Mouse (Mus musculus): ENCODE measurements around the gene Isg20. TPM values are rescaled to one million over a fixed set of nuclear protein-coding genes. Genes with fewer than 3 reads are reported as not detected.

Gene Isg20
- polyA plus RNA-seq (2012; ENCODE audit: low replicate concordance), result 80.9 and 104 TPM in 2 replicates

DNA sequence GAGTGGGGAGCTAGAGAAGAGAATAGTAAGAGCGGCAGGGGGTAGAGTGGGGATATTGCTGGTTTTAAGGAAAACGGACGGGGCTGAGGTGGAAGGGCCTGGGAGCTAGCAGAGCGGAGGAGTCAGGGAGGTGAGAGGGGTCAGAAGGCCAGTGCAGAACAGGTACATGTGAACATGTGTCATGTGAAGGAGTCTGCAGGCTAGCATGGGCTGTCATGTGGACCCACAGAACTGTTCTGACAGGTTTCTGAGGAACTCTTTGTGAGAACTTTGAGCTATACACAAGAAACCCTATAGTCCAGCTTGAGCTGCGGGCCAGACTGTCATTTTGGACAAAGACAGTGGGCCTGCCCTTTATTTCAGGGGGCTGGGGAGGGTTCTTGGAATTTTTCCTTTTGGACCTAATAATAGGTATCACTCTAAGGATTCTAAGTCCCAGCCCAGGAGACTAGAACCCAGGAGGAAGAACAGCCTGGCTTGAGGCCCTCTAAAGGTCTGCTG is at the start of gene Isg20:
Gene Isg20 (plus strand): TSS at position 451 of the 501 bp plus-strand sequence.

DNA sequence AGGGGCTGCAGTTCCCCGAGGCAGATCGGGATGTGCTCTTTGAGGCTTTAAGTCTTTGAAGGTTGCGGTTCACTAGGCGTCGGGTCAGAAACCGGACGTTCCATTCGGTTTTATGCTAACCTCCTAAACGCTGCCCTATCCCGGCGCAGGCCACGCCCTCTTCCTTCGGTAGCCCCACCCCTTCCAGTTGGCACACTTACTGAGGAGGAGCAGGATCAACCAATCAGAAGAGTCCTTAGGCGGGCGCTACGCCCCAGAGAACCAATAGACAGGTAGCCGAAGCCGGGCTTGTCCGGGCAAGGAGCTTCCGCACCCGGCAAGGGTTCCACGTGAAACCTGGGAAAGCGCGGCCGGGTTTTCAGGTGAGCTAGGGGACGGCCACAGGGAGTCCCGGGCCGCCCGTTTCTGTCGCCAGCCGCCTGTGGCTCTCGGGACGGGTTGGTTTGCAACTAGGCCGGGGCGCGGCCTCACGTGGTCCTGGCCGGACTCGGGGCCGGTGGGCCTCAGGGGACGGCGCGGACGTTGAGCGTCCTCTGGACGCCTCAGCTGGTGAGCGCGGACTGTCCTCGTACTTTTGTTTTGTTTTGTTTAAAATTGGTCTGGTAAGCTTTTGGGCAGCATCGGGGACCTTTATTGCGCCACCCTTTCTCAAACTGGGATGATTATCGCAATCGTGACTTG is 17.4 kb upstream of the Isg20 start, which contains the start of gene Aen:
Gene Aen (plus strand): TSS at position 202 of the 681 bp plus-strand sequence.

Other genes with a start within 250 kb of the Isg20 start
- 0.49 TPM in 1 of 2 replicates, not detected in the other for gene Ntrk3, start 175.4 kb upstream of the Isg20 start, polyA plus RNA-seq (2012; ENCODE audit: low replicate concordance)
- gene Mrps11, start 130.3 kb upstream of the Isg20 start, polyA plus RNA-seq (2012; ENCODE audit: low replicate concordance), result 64.6 and 78.4 TPM in 2 replicates
- 1.0 and 14.9 TPM in 2 replicates for gene Mrpl46, start 129.9 kb upstream of the Isg20 start, polyA plus RNA-seq (2012; ENCODE audit: low replicate concordance)
- gene Det1, start 66.2 kb upstream of the Isg20 start, polyA plus RNA-seq (2012; ENCODE audit: low replicate concordance), result 3.8 and 16.1 TPM in 2 replicates
- 39.7 and 213 TPM in 2 replicates for gene Aen, start 17.6 kb upstream of the Isg20 start, polyA plus RNA-seq (2012; ENCODE audit: low replicate concordance)
- gene Acan, start 140.1 kb downstream of the Isg20 start, polyA plus RNA-seq (2012; ENCODE audit: low replicate concordance), result not detected in 2 replicates
- gene Hapln3, start 217.6 kb downstream of the Isg20 start, polyA plus RNA-seq (2012; ENCODE audit: low replicate concordance), result not detected in 2 replicates
- gene Mfge8, start 235.6 kb downstream of the Isg20 start, polyA plus RNA-seq (2012; ENCODE audit: low replicate concordance), result 72.7 and 114 TPM in 2 replicates